Mouse (Mus musculus) T-helper 1 cell (primary cell): Measurements from ENCODE around the gene Rprd1b.
"Not testable (repeated sequence)": the region's sequence is repeated elsewhere in the genome, so short reads cannot be mapped to it uniquely, and the experiment has no call there.

Experiments
- in situ Hi-C: fragments of 300-600 bp; cut with MboI, MseI; formaldehyde crosslinking; loops from one replicate; pipeline ENCODE4 v1.15.1; 2025; ENCODE audit warnings: high pct_unique_total_duplicates

Rprd1b gene

DNA sequence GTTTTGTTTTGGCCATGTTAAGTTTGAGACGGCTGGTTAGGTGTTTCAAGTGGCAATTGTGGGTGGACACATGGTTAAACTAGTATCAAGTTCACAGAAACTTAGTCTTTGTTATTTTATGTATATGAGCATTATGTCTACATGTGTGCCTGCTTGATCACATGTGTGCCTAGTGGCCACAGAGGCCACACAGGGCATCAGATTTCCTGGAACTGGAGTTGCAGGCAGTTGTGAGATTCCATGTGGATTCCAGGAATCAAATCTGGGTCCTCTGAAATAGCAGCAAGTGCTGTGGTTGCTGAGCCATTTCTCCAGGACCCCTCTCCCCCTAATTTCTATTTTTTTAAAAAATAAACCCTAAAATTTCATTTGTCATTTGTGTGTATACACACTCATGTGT lies 11.4 kb downstream of the Rprd1b start:
- in situ Hi-C loops = loop anchor here (25.0 kb wide), 1 partner anchor 723 kb away; the partner anchor contains the start of gene Fam83d

DNA sequence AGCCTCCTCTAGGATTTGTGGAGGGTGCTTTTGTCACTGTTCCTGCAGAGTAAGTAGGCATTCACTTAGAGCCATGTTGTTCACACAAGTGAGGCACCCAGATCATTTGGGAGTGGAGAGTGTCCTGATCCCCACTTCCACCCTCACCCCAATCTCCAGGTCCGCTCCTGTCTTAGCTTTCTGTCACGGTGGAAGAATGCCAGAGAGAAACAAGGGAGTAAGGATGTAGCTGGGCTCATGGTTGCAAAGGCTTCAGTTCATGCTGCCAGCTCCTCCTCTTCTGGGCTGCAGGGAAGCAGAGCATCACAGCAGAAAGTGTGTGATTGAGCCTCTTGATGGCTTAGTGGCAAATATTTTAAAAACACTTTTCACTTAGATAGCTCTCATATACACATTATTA lies 12.1 kb downstream of the Rprd1b start:
- in situ Hi-C loops = loop anchor here (25.0 kb wide), 1 partner anchor 722 kb away; the partner anchor contains the start of gene Fam83d

DNA sequence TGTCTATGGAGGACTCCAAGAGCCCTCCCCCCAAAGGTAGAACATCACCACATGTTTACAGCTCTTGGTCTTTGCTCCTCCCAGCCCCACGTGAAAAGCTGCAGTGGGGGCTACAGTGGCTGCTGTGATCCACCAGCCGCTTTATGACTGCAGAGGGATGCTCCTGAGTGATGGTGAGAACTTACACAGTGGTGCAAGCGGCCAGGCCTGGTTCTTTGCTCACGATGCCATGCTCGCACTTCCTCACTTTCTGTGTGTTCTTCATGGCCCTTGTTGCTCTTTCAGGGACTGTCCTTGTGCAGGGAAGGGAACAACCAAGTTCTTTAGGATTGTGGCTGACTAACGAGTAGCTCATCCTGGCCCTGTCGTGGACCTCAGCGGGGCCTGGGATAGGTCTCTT lies 15.2 kb downstream of the Rprd1b start:
- in situ Hi-C loops = loop anchor here (25.0 kb wide), 1 partner anchor 719 kb away; the partner anchor contains the start of gene Fam83d

DNA sequence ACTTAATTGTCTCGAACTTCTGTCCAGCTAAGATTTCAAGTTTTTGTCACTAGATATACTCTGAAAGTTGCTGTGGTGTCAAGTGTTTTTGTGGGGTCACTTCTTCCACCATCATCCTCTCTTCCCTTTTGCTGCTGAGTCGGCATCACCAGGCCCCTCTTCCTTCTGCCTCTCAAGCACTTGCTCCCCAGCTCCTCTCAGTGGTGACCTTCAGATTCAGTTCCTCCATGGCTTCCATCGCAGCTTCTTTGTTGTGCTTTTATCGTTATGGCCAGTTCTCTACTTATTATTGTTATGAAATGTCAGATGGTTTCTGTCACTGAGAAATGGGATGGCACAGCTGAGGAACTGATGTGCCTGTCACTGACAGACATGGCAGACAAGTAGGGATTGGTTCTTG lies 17.9 kb downstream of the Rprd1b start:
- in situ Hi-C loops = loop anchor here (25.0 kb wide), 1 partner anchor 716 kb away; the partner anchor contains the start of gene Fam83d

DNA sequence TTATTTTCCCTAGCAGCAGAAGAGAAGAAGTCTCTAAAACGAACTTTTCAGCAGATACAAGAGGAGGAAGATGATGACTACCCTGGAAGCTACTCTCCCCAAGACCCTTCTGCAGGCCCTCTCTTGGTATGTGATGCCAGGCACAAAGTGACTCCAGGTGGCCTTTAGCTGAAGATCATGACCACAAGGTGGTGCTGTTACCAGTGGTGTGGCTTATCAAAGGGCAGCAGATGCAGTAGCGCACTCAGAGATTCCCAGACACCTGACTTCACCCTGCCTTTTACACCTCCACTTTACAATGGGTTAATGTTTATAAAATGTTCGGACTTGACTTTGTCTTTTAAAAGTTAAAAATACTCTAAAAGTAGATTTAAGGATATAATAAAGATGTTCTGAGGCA lies 19.6 kb downstream of the Rprd1b start:
- in situ Hi-C loops = loop anchor here (25.0 kb wide), 1 partner anchor 714 kb away; the partner anchor contains the start of gene Fam83d

DNA sequence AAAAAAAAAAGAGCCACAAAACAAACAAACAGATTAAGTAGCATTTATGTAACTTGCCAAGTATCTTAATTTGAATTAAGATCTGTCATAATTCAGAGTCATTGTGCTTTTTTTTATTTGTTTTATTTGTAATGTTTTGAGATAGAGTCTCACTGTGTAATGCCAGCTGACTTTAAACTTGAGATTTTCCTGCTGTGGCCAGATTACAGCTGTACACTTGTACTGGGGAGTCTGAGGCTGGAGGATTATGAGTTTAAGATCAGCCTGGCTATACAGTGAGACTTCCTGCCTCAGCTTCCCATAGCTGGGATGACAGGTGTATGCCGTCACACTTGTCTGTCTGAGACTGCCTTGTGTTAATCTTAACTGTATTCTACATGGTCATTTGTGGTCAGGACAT lies 20.4 kb downstream of the Rprd1b start:
- in situ Hi-C loops = loop anchor here (25.0 kb wide), 1 partner anchor 714 kb away; the partner anchor contains the start of gene Fam83d

DNA sequence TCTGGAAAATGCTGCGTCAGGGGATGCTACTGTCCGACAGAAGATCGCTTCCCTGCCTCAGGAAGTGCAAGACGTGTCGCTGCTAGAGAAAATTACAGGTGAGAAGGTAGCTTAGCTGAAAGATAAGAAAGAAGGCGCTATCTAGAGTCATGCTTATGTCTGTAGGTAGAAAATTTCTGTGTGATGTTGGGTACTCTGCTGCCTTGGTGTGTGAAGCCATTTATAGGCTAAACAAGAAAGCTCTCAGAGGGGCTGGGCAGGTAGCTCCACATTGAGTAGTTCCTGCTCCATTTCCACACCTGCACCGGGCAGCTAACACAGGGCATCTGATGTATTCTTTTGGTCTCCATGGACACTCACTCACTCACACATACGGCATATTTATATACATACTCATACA lies 21.8 kb downstream of the Rprd1b start:
- in situ Hi-C loops = no loop called here

DNA sequence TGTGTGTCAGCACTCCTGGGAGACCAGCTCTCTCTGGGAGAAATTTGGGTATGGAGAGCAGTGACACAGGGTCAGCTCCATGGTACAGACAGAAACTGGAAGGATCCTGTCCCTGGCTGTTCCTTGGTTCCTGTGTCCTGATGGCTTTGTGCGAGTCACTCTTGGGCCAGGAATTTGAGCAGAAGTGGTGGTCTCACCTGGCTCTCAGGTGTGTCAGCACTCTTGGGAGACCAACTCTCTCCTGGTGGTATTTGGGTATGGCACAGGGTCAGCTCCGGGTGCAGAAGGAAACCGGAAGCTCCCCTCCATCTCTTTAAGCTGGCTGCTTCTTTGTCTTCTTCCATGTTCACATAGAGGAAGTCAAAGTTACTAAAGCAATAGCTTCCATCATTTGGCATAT lies 26.3 kb downstream of the Rprd1b start:
- in situ Hi-C loops = no loop called here

DNA sequence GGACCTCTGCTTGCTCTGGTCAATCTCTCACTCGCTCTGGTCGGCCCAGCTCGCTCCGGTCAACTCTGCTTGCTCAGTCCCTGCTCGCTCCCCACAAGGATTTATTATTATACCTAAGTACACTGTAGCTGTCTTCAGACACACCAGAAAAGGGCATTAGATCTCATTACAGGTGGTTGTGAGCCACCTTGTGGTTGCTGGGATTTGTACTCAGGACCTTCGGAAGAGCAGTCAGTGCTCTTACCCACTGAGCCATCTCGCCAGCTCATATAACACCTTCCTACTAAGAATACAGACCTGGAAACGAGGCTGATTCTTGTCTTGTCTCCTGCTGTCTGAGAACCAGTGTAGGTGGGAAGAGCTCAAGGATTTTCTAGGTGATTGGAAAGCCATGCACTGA lies 27.1 kb downstream of the Rprd1b start:
- in situ Hi-C loops = not testable (repeated sequence)

DNA sequence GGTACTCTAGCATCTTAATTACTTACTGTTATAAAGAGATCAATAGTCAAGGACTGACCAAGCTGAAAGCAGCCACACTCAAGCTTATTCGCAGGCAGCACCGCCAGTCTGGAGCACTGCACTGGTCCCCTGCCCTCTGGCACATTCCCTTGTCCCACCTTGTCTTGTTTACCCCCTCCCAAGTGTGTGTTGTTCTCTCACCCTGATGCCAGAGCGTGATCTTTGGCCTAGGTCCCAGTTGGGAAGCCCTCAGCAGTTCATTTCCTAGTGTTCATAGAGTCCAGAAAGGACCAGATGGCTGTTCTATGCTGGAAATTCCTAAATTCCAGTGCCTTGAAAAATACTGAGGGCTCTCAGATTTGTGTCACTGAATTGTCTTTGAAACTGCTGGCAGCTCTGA lies 28.7 kb downstream of the Rprd1b start:
- in situ Hi-C loops = no loop called here

DNA sequence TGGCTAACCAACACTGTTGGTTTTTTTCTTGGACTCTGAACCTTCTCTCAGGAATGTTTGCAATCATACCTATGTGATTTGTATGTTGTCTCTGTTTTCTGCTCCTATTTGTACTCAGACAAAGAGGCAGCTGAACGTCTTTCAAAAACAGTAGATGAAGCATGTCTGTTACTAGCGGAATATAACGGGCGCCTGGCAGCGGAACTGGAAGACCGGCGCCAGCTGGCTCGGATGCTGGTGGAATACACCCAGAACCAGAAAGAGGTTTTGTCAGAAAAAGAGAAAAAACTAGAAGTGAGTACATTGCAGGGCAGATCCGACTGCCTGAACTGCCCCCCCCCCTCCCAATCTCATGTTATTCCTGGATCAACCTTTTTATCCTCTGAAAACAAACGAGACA lies 30.2 kb downstream of the Rprd1b start:
- in situ Hi-C loops = no loop called here

DNA sequence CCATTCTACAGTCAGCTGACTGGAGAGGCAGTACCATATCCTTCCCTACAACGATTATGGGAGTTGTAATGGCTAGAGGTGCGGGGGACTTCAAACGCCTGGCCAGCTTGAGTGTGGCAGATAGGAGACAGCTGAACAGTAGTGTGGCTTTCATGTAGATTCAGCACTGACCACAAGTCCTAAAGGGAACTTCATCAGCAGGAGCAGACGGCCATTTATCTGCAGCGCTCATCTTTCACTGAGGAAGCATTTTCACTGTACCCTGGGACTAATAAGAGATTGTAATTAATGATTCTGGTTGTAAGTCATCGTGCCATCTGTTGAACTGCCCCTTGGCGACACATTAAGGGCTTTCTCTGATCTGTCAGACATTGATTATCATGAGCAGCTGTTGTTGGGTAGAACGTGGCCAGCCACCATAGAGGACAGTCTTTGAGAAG lies 31.4 kb downstream of the Rprd1b start:
- in situ Hi-C loops = no loop called here

DNA sequence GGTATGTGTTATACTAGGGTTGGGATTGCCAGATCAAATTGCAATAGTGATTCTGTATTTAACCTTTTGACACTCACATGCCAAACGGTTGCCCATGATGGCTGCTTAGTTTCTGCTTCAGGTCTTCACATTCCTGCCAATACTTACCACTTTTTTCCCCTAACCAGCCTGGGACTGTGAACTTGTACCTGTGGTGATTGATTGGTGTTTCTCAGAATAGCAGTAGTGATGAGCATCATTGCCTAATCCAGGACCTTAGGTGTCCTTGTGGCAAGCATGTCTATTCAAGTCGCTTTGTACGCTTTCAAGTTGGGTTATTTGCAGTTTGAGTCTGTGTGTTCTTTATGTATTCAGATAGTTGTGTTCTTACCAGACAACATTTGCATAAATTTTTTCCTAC lies 34.7 kb downstream of the Rprd1b start:
- in situ Hi-C loops = no loop called here

DNA sequence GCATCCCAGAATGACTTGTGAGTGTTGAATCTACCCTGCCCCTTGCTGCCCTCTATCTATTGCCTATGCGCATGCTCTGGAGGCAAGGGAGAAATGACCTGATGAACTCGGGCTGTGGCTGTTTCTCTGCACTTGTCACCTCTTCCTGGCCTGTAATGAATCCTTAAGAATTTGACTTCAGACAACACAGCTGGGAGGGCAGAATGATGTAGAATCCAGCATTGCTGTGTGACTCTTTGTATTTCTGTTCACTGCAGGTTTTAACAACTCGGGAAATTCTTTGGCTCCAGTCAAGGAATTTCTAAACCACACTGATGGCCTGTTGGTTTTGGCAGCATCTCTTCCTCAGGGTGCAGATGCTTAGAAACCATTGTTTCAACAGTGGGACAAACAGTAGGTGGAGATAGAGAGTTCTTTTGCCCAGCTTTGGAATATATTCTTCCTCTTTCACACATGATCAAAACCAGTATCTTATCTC lies 36.3 kb downstream of the Rprd1b start:
- in situ Hi-C loops = no loop called here

DNA sequence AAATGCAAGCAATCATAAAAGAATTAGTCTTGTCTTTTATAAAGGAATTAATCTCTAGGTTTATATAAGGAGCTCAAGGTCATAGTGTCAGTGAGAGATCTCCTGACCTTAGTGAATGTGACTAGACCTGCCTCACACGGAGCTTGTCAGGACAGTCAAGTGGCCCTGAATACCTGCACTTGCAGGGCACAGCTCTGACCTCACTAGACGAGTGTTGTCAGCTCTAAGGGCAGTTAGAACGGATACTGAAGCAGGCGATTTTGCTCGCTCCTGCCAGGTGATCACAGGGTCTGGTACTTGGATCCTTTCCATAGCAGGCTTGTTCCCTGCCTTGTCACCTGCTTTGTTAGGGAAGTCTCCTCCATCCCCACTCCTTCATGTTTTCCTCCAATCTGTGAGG lies 36.8 kb downstream of the Rprd1b start:
- in situ Hi-C loops = no loop called here

DNA sequence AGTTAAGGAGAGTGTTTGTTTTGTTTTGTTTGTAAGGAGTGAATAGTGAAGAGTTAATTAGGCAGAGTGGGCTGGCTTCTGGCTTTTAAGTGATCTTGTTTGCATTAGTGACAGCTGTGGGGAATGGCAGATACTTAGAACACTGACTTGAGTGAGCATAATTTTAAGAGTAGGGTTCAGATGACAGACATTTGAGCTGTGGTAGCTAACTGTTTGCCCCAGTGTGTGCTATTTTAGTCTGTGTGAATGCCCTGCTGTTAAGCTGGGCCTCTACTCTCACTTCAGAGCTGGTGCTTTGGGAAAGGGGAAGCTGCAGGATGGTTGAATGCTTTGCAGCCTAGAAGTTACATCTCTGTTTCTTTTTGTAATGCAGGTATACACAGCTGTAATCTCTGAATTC lies 38.2 kb downstream of the Rprd1b start:
- in situ Hi-C loops = no loop called here

DNA sequence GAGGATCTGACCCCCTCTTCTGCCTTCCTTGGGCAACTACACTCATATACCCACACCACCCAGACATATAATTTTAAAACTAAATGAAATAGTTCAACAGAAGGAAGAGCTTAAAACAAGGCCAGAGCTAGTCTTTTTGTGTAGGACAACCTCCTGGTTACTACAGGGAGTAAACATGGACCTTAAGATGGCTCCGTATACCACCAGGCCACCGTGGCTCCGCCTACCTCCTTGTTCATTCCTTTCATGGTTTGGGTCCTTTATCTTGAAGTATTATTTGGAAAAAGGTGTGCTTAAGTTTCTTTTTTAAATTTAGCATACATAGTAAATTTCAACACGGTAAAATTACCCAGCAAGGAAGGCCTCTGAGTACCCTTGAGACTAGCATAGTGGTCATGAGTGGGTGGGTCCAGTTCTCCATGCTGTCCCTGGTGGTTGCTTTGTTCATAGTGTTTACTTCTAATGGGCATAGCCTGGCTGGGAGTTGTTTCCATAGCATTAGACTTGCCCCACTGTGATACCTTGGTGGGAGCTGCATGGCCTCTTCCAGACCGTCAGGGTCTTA lies 39.0 kb downstream of the Rprd1b start:
- in situ Hi-C loops = no loop called here

DNA sequence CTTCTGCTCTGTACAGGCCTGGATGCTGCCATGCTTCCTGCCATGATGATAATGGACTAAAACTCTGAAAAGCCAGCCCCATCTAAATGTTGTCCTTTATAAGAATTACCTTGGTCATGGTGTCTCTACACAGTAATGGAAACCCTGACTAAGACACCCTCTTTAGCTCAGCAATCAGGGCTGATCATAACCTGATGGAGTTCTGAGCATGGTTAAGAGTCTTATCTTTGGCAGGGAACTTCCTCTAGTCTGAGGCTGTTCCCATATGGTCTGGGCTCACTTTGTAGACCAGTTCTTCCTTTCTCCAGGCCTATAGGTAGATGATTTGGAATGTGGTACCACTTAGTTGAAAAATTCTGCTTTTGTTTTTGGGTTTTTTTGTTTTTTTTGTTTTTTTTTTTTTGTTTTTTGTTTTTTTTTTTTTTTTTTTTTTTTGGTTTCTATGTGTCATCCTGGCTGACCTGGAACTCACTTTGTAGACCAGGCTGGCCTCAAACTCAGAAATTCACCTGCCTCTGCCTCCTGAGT lies 40.2 kb downstream of the Rprd1b start:
- in situ Hi-C loops = no loop called here

DNA sequence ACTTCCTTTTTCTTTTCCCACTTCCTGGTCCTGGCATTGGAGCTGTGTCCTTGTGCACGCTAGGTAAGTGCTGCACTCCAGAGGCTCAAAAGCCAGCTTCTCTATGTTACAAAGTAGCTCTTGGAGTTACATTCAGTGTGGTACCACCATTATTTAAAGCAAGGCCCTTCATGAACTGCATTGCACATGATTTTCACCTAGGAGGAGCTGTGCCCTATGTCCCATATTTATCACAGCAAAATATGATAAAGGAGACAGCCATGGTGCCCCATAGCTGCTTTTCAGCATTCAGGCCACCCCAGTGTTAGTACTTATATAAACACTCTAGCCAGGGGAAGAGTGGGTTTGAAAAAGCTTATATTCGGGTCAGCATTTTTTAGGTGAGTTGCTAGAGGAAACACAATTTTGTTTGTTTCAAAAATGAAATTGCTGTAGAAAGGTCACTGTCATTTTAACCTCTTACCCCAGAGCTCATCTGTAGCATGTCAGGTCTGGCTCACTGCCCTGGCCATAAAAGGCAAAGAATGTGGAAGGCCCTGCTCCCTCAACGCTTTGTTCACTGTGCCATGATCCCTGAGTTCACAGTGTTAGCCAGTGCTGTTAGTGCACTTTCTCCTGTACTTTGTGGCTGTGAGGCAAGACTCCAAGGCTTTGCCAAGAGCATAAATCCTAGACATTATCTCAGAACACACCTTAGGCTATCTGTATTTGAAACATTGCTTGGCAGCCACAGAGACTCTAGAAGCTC lies 42.8 kb downstream of the Rprd1b start:
- in situ Hi-C loops = no loop called here

DNA sequence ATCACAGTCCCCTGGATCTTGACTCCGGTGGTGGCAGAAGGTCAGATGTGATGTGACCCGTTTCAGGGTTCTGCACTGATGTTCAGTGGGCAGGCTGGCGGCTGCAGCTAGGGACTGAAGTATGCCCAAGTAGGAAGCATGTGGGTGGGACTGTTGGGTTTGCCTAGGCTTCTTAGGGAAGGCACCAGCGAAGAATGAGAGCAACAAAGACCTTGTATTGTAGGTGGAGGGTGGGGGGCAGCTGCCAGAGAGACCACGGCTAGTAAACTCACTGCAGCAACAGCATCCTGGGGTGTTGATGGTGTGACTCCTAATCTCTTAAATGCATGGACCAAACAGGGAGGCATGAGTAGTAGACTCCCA lies 43.3 kb downstream of the Rprd1b start:
- in situ Hi-C loops = no loop called here

DNA sequence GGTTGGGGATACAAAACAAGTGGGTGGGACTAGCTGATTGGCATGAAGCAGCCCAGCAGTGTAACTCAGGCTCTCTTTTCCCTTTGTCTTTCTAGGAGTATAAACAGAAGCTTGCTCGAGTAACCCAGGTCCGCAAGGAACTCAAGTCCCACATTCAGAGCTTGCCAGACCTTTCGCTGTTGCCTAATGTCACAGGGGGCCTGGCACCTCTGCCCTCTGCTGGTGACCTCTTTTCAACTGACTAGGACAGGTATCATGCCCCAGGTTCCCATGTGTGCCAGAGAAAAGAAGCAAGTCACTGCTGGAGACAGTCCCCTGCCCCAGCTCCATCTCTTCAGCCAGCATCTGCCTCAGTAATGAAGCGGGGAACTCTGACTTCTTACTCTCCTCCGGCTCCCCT lies 46.5 kb downstream of the Rprd1b start:
- in situ Hi-C loops = no loop called here

DNA sequence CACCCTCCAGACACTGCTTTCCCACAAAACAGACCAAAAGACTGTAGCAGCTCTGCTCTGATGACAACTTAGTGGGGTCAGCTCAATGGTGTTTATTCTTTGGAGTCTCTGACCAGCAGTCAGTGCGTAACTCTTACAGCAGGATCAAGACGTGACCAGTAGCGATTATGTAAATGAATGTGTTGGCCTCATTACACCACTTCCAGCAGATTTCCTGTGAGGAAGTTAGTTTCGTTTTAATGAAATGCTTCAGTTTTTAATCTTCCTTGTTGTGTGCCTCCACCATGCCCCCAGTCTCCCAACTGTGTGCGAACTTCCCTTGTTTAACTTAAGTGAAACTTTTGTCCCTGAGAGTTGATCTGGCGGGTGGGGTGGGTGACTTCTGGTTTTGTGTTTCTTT lies 48.4 kb downstream of the Rprd1b start:
- in situ Hi-C loops = no loop called here

DNA sequence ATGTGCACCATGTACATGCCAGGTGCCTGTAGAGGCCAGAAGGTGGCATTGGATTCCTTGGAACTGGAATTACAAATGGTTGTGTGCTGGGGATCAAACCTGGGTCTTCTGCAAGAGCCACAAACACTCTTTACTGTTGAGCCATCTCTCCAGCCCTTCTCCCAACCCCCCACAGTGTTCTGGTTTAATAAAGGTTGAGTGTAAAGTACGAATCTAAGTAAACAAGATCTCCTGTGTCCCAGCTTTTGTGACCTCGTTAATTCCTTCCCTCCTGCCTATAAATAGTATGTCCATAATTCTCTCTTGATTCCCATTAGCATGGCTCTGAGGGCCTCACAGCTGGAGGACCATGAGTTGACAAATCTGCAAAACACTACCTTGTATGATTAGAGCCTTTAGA lies 49.7 kb downstream of the Rprd1b start:
- in situ Hi-C loops = no loop called here
